Mouse (Mus musculus) MEL (cell line): ENCODE results near the gene Kifc1. TPM values are rescaled to one million over a fixed set of nuclear protein-coding genes. Genes with fewer than 3 reads are reported as not detected.
"Not testable (repeated sequence)": the region's sequence is repeated elsewhere in the genome, so short reads cannot be mapped to it uniquely, and the experiment has no call there.

ENCODE experiments used
- DNase-seq: peaks from one replicate; pipeline ENCODE4 v3.0.0; 2011; ENCODE audit warnings: low read depth, low spot score
- H3K27ac ChIP-seq: 2 replicates; pipeline ENCODE4 v1.5.1; 2012; ENCODE audit warnings: low read depth, mild to moderate bottlenecking, control low read depth, low read length, moderate library complexity; ENCODE audit not compliant: control insufficient read depth
- H3K27me3 ChIP-seq, 2 experiments: fragments of 150-350 bp in 1 of 2; sonication (generic) in 1 of 2; 2 replicates each; pipeline ENCODE4 v1.6.1; 2012; ENCODE audit warnings: low read length in 2 of 2, mild to moderate bottlenecking in 2 of 2, improper control_type of control experiment in 1 of 2, moderate library complexity in 1 of 2; ENCODE audit not compliant: insufficient read depth in 2 of 2, control insufficient read depth in 1 of 2
- H3K36me3 ChIP-seq, 2 experiments: 2 replicates each; pipeline ENCODE4 v1.6.1; 2012 to 2014; ENCODE audit warnings: low read length in 2 of 2, improper control_type of control experiment in 1 of 2, inconsistent platforms in 1 of 2, mild to moderate bottlenecking in 1 of 2; ENCODE audit not compliant: insufficient read depth in 2 of 2, control insufficient read depth in 1 of 2
- H3K4me1 ChIP-seq, 2 experiments: fragments of 150-350 bp in 1 of 2; sonication (generic) in 1 of 2; 2 replicates each; pipeline ENCODE4 v1.6.1; 2012; ENCODE audit warnings: low read length in 2 of 2, improper control_type of control experiment in 1 of 2, mild to moderate bottlenecking in 1 of 2; ENCODE audit not compliant: insufficient read depth in 2 of 2, control insufficient read depth in 1 of 2
- H3K4me3 ChIP-seq, 2 experiments: fragments of 150-350 bp in 1 of 2; sonication (generic) in 1 of 2; 2 replicates each; pipeline ENCODE4 v1.5.1; 2012; ENCODE audit warnings: low read depth in 2 of 2, low read length in 2 of 2, mild to moderate bottlenecking in 2 of 2, moderate library complexity in 2 of 2, control low read depth in 1 of 2, improper control_type of control experiment in 1 of 2; ENCODE audit not compliant: control insufficient read depth in 1 of 2, insufficient read depth in 1 of 2
- H3K79me2 ChIP-seq: 2 replicates; pipeline ENCODE4 v1.6.1; 2012; ENCODE audit warnings: mild to moderate bottlenecking, low read length, moderate library complexity; ENCODE audit not compliant: control insufficient read depth, poor library complexity, insufficient read depth
- H3K9ac ChIP-seq: 2 replicates; pipeline ENCODE4 v1.6.1; 2012; ENCODE audit warnings: low read depth, mild to moderate bottlenecking, control low read depth, low read length, moderate library complexity; ENCODE audit not compliant: control insufficient read depth, poor library complexity, severe bottlenecking
- H3K9me3 ChIP-seq: fragments of 150-350 bp; sonication (generic); replicated peaks from 2 replicates; pipeline ENCODE4 v1.6.1; 2012; ENCODE audit warnings: mild to moderate bottlenecking, low read length, improper control_type of control experiment, moderate library complexity; ENCODE audit not compliant: insufficient read depth
- CHD1 ChIP-seq: IDR thresholded peaks from 2 replicates; pipeline ENCODE4 v1.6.1; 2012; ENCODE audit warnings: low read depth, mild to moderate bottlenecking, inconsistent platforms, low read length, improper control_type of control experiment
- CTCF ChIP-seq, 3 experiments: IDR thresholded peaks in 2 of 3; conservative IDR thresholded peaks in 1 of 3; 2 replicates each; pipeline ENCODE4 v1.5.1; 2011 to 2012; ENCODE audit warnings: low read length in 3 of 3, low read depth in 2 of 3, mild to moderate bottlenecking in 2 of 3, improper control_type of control experiment in 1 of 3, inconsistent platforms in 1 of 3, mixed read lengths in 1 of 3, moderate library complexity in 1 of 3; ENCODE audit not compliant: control insufficient read depth in 1 of 3, insufficient read depth in 1 of 3, poor library complexity in 1 of 3, severe bottlenecking in 1 of 3
- E2F4 ChIP-seq: IDR thresholded peaks from 2 replicates; pipeline ENCODE4 v1.6.1; 2011; ENCODE audit warnings: low read depth, low read length, improper control_type of control experiment, borderline replicate concordance
- ELF1 ChIP-seq: IDR thresholded peaks from 2 replicates; pipeline ENCODE4 v1.6.1; 2014; ENCODE audit warnings: low read depth, mild to moderate bottlenecking, inconsistent platforms, low read length, improper control_type of control experiment, moderate library complexity
- ETS1 ChIP-seq: IDR thresholded peaks from 2 replicates; pipeline ENCODE4 v1.6.1; 2012; ENCODE audit warnings: low read depth, mild to moderate bottlenecking, inconsistent platforms, low read length, improper control_type of control experiment, moderate library complexity
- GATA1 ChIP-seq: IDR thresholded peaks from 2 replicates; pipeline ENCODE4 v1.6.1; 2011; ENCODE audit warnings: low read depth, low read length, improper control_type of control experiment
- HCFC1 ChIP-seq: IDR thresholded peaks from 2 replicates; pipeline ENCODE4 v1.6.1; 2012; ENCODE audit warnings: low read depth, mild to moderate bottlenecking, inconsistent platforms, low read length, improper control_type of control experiment, moderate library complexity
- JUND ChIP-seq: IDR thresholded peaks from 2 replicates; pipeline ENCODE4 v1.6.1; 2011; ENCODE audit warnings: low read depth, mild to moderate bottlenecking, improper control_type of control experiment, low read length
- KAT2A ChIP-seq: conservative IDR thresholded peaks from 2 replicates; pipeline ENCODE4 v1.6.1; 2012; ENCODE audit warnings: low read depth, low read length, improper control_type of control experiment, inconsistent platforms
- MAX ChIP-seq: IDR thresholded peaks from 2 replicates; pipeline ENCODE4 v1.6.1; 2011; ENCODE audit warnings: low read length, improper control_type of control experiment
- MEF2A ChIP-seq: IDR thresholded peaks from 2 replicates; pipeline ENCODE4 v1.6.1; 2014; ENCODE audit warnings: low read depth, mild to moderate bottlenecking, inconsistent platforms, low read length, improper control_type of control experiment; ENCODE audit not compliant: poor library complexity, insufficient replicate concordance, severe bottlenecking; ENCODE audit errors: extremely low read depth
- MXI1 ChIP-seq: IDR thresholded peaks from 2 replicates; pipeline ENCODE4 v1.6.1; 2011; ENCODE audit warnings: mild to moderate bottlenecking, low read depth, low read length, improper control_type of control experiment
- MYB ChIP-seq: IDR thresholded peaks from 2 replicates; pipeline ENCODE4 v1.6.1; 2011; ENCODE audit warnings: mild to moderate bottlenecking, low read depth, low read length, improper control_type of control experiment
- MYC ChIP-seq: IDR thresholded peaks from 2 replicates; pipeline ENCODE4 v1.6.1; 2011; ENCODE audit warnings: low read depth, mild to moderate bottlenecking, low read length, improper control_type of control experiment, moderate library complexity
- NELFE ChIP-seq: IDR thresholded peaks from 2 replicates; pipeline ENCODE4 v1.6.1; 2011; ENCODE audit warnings: low read depth, low read length, improper control_type of control experiment
- POLR2AphosphoS2 ChIP-seq: IDR thresholded peaks from 2 replicates; pipeline ENCODE4 v1.6.1; 2011; ENCODE audit warnings: low read length, improper control_type of control experiment
- RAD21 ChIP-seq: IDR thresholded peaks from 2 replicates; pipeline ENCODE4 v1.6.1; 2011; ENCODE audit warnings: mild to moderate bottlenecking, low read depth, low read length, improper control_type of control experiment
- SIN3A ChIP-seq: IDR thresholded peaks from 2 replicates; pipeline ENCODE4 v1.6.1; 2012; ENCODE audit warnings: low read length, improper control_type of control experiment, inconsistent platforms
- SMC3 ChIP-seq: IDR thresholded peaks from 2 replicates; pipeline ENCODE4 v1.6.1; 2011; ENCODE audit warnings: low read depth, low read length, improper control_type of control experiment
- TBP ChIP-seq: IDR thresholded peaks from 2 replicates; pipeline ENCODE4 v1.8.0; 2011; ENCODE audit warnings: low read depth, low read length, improper control_type of control experiment
- TCF12 ChIP-seq: IDR thresholded peaks from 2 replicates; pipeline ENCODE4 v1.6.1; 2014; ENCODE audit warnings: low read depth, mild to moderate bottlenecking, inconsistent platforms, low read length, improper control_type of control experiment, moderate library complexity
- UBTF ChIP-seq: IDR thresholded peaks from 2 replicates; pipeline ENCODE4 v1.6.1; 2012; ENCODE audit warnings: low read depth, mild to moderate bottlenecking, inconsistent platforms, low read length, improper control_type of control experiment, moderate library complexity, borderline replicate concordance; ENCODE audit not compliant: insufficient read depth
- USF1 ChIP-seq: IDR thresholded peaks from 2 replicates; pipeline ENCODE4 v1.6.1; 2014; ENCODE audit warnings: low read depth, mild to moderate bottlenecking, inconsistent platforms, low read length, improper control_type of control experiment, moderate library complexity
- USF2 ChIP-seq, 2 experiments: IDR thresholded peaks; 2 replicates each; pipeline ENCODE4 v1.6.1; 2011 to 2012; ENCODE audit warnings: improper control_type of control experiment in 2 of 2, low read length in 2 of 2, borderline replicate concordance in 1 of 2, inconsistent platforms in 1 of 2, low read depth in 1 of 2, mild to moderate bottlenecking in 1 of 2; ENCODE audit not compliant: insufficient read depth in 1 of 2
- ZC3H11A ChIP-seq: IDR thresholded peaks from 2 replicates; pipeline ENCODE4 v1.6.1; 2012; ENCODE audit warnings: low read depth, mild to moderate bottlenecking, inconsistent platforms, low read length, improper control_type of control experiment
- ZKSCAN1 ChIP-seq: IDR thresholded peaks from 2 replicates; pipeline ENCODE4 v1.6.1; 2012; ENCODE audit warnings: low read depth, mild to moderate bottlenecking, inconsistent platforms, low read length, improper control_type of control experiment, moderate library complexity
- ZNF384 ChIP-seq: IDR thresholded peaks from 2 replicates; pipeline ENCODE4 v1.6.1; 2012; ENCODE audit warnings: low read depth, mild to moderate bottlenecking, inconsistent platforms, low read length, improper control_type of control experiment
- polyA plus RNA-seq, 2 experiments: library from polyadenylated mRNA; stranded (reverse) in 1 of 2; unstranded in 1 of 2; fragments of >175 nt in 1 of 2; fragments of >200 nt in 1 of 2; gene quantifications; 2 replicates each; pipeline versions ENCODE4 v1.2.1 to v1.2.4; 2012; ENCODE audit warnings: low replicate concordance in 2 of 2, low read depth in 1 of 2; ENCODE audit not compliant: insufficient read length in 2 of 2, insufficient read depth in 1 of 2, missing spikeins in 1 of 2
- total RNA-seq: library from RNA; depleted of rRNA; stranded (reverse); fragments of 300-350 nt; gene quantifications from 2 replicates; pipeline ENCODE4 v1.2.3, GENCODE M21; 2012

Kifc1 gene
- total and polyA plus RNA-seq, 3 experiments, result 17.1 to 53.5 TPM; not detected in 1

DNA sequence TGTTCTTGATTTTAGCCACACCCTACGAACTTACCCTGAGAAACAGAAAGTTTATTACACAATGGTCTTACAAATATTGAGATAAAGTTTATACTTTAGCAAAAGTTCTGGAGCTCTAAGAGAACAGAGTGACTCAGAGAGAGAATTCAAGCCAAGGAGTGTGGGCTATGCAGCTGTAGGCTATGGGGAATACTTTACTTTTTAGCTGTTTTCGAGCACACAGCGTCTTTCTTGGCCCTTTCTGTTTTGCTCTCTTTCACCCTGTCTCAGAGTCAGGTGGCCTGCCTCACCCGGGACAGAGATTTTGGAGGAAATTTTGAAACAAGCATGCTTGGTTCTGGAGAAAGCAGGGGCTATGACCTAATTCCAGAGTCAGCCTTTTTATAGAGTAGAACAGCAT lies 7.7 kb upstream of the Kifc1 start:
- DNase-seq, H3K79me2 ChIP-seq, H3K27me3 ChIP-seq, H3K9me3 ChIP-seq: not testable (repeated sequence)
- H3K9ac ChIP-seq, result peak overlapping the region; percentile 58
- H3K36me3 ChIP-seq, result peaks cover 0 to 21% of the 10 kb centered on the region in 2 experiments; a peak in 2 of 4 replicates
- H3K27ac ChIP-seq, result peak overlapping the region; percentile 76
- TF ChIP-seq MXI1, result 0 out of 2 replicates have a peak, but pooled peaks have one; percentile 24
- peak overlapping the region; percentile 37 to 44 for H3K4me3 ChIP-seq
- H3K4me1 ChIP-seq, result peaks cover 16 to 36% of the 10 kb centered on the region in 2 experiments

DNA sequence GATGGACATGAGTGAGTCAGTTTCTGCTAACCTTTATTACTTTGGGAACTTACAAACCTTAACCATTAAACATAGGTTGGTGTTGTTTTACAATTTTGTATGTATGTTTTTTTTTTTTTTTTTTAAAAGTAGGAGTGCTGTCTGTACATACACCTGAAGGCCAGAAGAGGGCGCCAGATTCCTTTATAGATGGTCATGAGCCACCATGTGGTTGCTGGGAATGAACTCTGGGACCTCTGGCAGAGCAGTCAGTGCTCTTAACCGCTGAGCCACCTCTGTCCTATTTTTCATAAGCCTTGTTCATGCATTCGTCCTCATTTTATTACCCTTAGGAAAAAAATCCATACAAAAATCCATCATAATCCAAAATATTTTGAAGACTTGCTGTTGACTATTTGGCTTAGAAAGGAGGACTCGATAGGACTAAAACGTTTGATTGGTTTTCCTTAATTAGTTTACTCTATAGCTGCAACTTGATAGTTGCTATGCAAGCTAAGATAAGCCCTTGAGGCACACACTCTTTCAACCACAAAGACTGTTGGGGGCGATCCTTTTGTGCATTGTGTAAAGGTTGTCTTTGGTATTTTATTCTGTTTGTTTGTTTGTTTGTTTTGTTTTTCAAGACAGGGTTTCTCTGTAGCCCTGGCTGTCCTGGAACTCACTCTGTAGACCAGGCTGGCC lies 6.8 kb upstream of the Kifc1 start:
- DNase-seq, result peak; percentile 91

DNA sequence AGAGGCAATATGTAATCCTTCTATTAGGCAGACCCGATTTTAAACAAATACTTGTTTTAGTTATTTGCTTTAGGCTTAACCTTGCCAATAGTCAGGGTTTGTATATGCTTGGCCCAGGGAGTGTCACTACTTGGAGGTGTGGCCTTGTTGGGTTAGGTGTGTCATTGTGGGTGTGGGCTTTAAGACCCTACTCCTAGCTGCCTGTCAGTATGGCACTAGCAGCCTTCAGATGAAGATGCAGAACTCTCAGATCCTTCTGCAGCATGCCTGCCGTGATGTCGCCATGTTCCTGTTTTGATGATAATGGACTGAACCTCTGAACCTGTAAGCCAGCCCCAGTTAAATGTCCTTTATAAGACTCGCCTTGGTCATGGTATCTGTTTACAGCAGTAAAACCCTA lies 2.5 kb upstream of the Kifc1 start:
- not testable (repeated sequence) for H3K27ac ChIP-seq, DNase-seq, H3K9me3 ChIP-seq, H3K27me3 ChIP-seq, H3K9ac ChIP-seq, H3K4me3 ChIP-seq
- H3K4me1 ChIP-seq, result peaks cover 6 to 19% of the 10 kb centered on the region in 2 experiments
- peaks cover 23% of the 10 kb centered on the region for H3K79me2 ChIP-seq
- peaks cover 0 to 17% of the 10 kb centered on the region in 2 experiments; a peak in 2 of 4 replicates for H3K36me3 ChIP-seq

More for the DNA sequence above, 6.8 kb upstream of the Kifc1 start:
- Histone ChIP-seq H3K79me2 (no peaks in the 10 kb centered on the region), H3K9ac (peak overlapping the region; percentile 58), H3K27me3 (no peaks in the 10 kb centered on the region), H3K4me3 (peak overlapping the region; percentile 28 to 36), H3K36me3 (peaks cover 0 to 14% of the 10 kb centered on the region in 2 experiments; a peak in 2 of 4 replicates), H3K9me3 (no peaks in the 10 kb centered on the region), H3K27ac (peak overlapping the region; percentile 76), H3K4me1 (peaks cover 13 to 32% of the 10 kb centered on the region in 2 experiments)
- TF ChIP-seq USF1 (peak; percentile 42; the same call in 1 of the 2 replicates), GATA1 (peak; percentile 69), MAX (peak; percentile 64; the same call in 1 of the 2 replicates), MYC (peak; percentile 98), JUND (no peak), RAD21 (peak; percentile 81), ZNF384 (peak; percentile 93), NELFE (no peak), MEF2A (no peak), ZKSCAN1 (no peak), E2F4 (no peak), TBP (no peak), SIN3A (peak; percentile 89; the same call in 1 of the 2 replicates), ZC3H11A (peak; percentile 79), ELF1 (no peak), MXI1 (peak; percentile 87), POLR2AphosphoS2 (no peak), SMC3 (peak; percentile 79), MYB (no peak), CHD1 (no peak), USF2 (IDR thresholded peaks at IDR 0.05; ENCODE audit: borderline replicate concordance in 1 of 2, insufficient read depth in 1 of 2, low read depth in 1 of 2, low read length in 2 of 2) (no peak), UBTF (no peak), HCFC1 (peak; percentile 54), KAT2A (no peak), ETS1 (no peak), CTCF (IDR thresholded peaks at IDR 0.05 in 2 of 3, conservative IDR thresholded peaks at IDR 0.05 in 1 of 3; ENCODE audit: control insufficient read depth in 1 of 3, insufficient read depth in 1 of 3, low read depth in 2 of 3, low read length in 3 of 3, poor library complexity in 1 of 3, severe bottlenecking in 1 of 3) (peak; percentile 64 to 84 (median 68)), TCF12 (no peak)
